ENCODE assay signal across 28 mouse cellular contexts in the genomic region with DNA sequence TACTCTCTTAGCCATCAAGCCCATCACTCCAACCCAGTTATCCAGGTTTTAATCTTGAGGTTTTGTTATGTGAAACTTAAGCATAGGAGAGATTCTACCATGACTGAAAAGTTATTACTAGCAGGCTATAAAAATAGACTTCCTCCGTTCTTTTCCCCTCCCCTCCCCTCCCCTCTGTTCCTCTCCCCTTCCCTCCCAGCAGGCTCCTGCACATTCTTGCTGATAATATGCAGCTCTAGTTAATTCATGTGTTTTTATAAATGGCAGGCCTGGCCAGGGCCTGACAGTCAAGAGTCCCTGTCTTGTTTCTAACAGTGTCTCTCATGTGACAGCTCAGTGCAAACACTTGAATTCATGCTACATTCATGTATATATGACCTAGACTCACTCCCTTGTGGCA. TPM values are rescaled to one million over a fixed set of nuclear protein-coding genes. Genes with fewer than 3 reads are reported as not detected.
DNase-seq lines count a peak whose midpoint lies in the region; ATAC-seq and TF ChIP-seq lines count a peak whose summit lies in the region.
"Had no signal": no experiment of that assay in that cellular context is flagged by ENCODE, and none has a peak within 500 bp of the region (broad histone marks: within the 10 kb centered on the region; RNA-seq: fewer than 3 reads in every experiment).

No protein-coding gene starts in this region.

- no peak for ATAC-seq in heart, embryonic 12.5 days (ENCODE audit: insufficient number of reproducible peaks, low FRiP score)
- peak; percentile 62 for ATAC-seq in heart, embryonic 15.5 days (replicated peaks; ENCODE audit: insufficient number of reproducible peaks, insufficient read depth, low FRiP score, low read depth)
- ATAC-seq: activated CD4-positive, CD25-positive, alpha-beta regulatory T cell, adult 4 months; forebrain, embryonic 15.5 days; hindbrain, embryonic 16.5 days; intestine, embryonic 15.5 days had no signal

- DNase-seq in gastrocnemius, adult 2 months: no peak
- DNase-seq in gastrocnemius, adult 8-10 months (ENCODE audit: low spot score in 2 of 2): no peak
- DNase-seq in heart, postnatal 10 days: no peak
- no peak for DNase-seq in heart, postnatal 36 days
- DNase-seq: adrenal gland, adult 8-10 months; adrenal gland, postnatal 25 days; cerebellum, adult 11-12 months; cerebellum, adult 8-10 months; cerebellum, postnatal 10 days; cerebellum, postnatal 36 days; embryo, embryonic 11 days; gastrocnemius, postnatal 14 days; heart, adult 18-20 months; kidney, adult 11 months; kidney, adult 8-10 months had no signal

- H3K9ac ChIP-seq in heart, embryonic 12.5 days: no peak overlapping the region
- H3K9ac ChIP-seq in heart, embryonic 15.5 days: no peak overlapping the region
- H3K9ac ChIP-seq: embryonic facial prominence, embryonic 13.5 days; forebrain, embryonic 12.5 days; forebrain, embryonic 15.5 days; hindbrain, embryonic 13.5 days; intestine, embryonic 15.5 days; kidney, embryonic 15.5 days had no signal

- H3K4me1 ChIP-seq in heart, embryonic 12.5 days (replicated peaks): peaks cover 31% of the 10 kb centered on the region
- peaks cover 21% of the 10 kb centered on the region for H3K4me1 ChIP-seq in heart, embryonic 15.5 days (replicated peaks)
- H3K4me1 ChIP-seq: embryonic facial prominence, embryonic 10.5 days; embryonic facial prominence, embryonic 13.5 days; forebrain, embryonic 12.5 days; forebrain, embryonic 15.5 days; hindbrain, embryonic 10.5 days; hindbrain, embryonic 13.5 days; intestine, embryonic 15.5 days; kidney, embryonic 15.5 days had no signal

- H3K27me3 ChIP-seq in heart, embryonic 12.5 days (replicated peaks): no peaks in the 10 kb centered on the region
- H3K27me3 ChIP-seq in heart, embryonic 15.5 days: no peaks in the 10 kb centered on the region
- H3K27me3 ChIP-seq: embryonic facial prominence, embryonic 13.5 days; forebrain, embryonic 12.5 days; forebrain, embryonic 15.5 days; hindbrain, embryonic 13.5 days; intestine, embryonic 15.5 days; kidney, embryonic 15.5 days had no signal

- TF ChIP-seq CTCF in gastrocnemius, adult 2 months (IDR thresholded peaks at IDR 0.05): no peak

- peak overlapping the region; percentile 73 for H3K27ac ChIP-seq in gastrocnemius, adult 2 months
- peak overlapping the region; percentile 89 for H3K27ac ChIP-seq in heart, embryonic 12.5 days (ENCODE audit: poor library complexity, severe bottlenecking)
- peak overlapping the region; percentile 76 for H3K27ac ChIP-seq in heart, embryonic 15.5 days
- H3K27ac ChIP-seq: embryonic facial prominence, embryonic 10.5 days; embryonic facial prominence, embryonic 13.5 days; forebrain, embryonic 12.5 days; forebrain, embryonic 15.5 days; hindbrain, embryonic 10.5 days; hindbrain, embryonic 13.5 days; intestine, embryonic 15.5 days; kidney, embryonic 15.5 days had no signal

- WGBS in heart, embryonic 12.5 days: 11% methylated on average over 1 of the region's 1 CpGs
- 30% methylated on average over 1 of the region's 1 CpGs for WGBS in heart, embryonic 15.5 days

- H3K9me3 ChIP-seq in heart, embryonic 12.5 days (replicated peaks): no peaks in the 10 kb centered on the region
- H3K9me3 ChIP-seq in heart, embryonic 15.5 days (replicated peaks): no peaks in the 10 kb centered on the region
- H3K9me3 ChIP-seq: embryonic facial prominence, embryonic 10.5 days; embryonic facial prominence, embryonic 13.5 days; forebrain, embryonic 12.5 days; forebrain, embryonic 15.5 days; hindbrain, embryonic 10.5 days; hindbrain, embryonic 13.5 days; intestine, embryonic 15.5 days; kidney, embryonic 15.5 days had no signal

- intact Hi-C loops in gastrocnemius, adult 2 months (cut with DNase I): loop anchor here (2.0 kb wide), 1 partner anchor 38 kb away; no protein-coding TSS in a partner anchor
- intact Hi-C loops in heart, postnatal 10 days (cut with DNase I): no loop called here
- intact Hi-C loops in heart, postnatal 36 days (cut with DNase I): no loop called here

- H3K36me3 ChIP-seq in heart, embryonic 12.5 days: peaks cover 85% of the 10 kb centered on the region
- peaks cover 54% of the 10 kb centered on the region for H3K36me3 ChIP-seq in heart, embryonic 15.5 days

- peak overlapping the region; percentile 39 for H3K4me2 ChIP-seq in heart, embryonic 12.5 days
- H3K4me2 ChIP-seq in heart, embryonic 15.5 days: 0 out of 2 replicates have a peak overlapping the region, but pooled peaks have one; percentile 16
- H3K4me2 ChIP-seq: embryonic facial prominence, embryonic 13.5 days; forebrain, embryonic 12.5 days; forebrain, embryonic 15.5 days; hindbrain, embryonic 13.5 days; intestine, embryonic 15.5 days; kidney, embryonic 15.5 days had no signal

- H3K4me3 ChIP-seq in gastrocnemius, adult 2 months: no peak overlapping the region
- no peak overlapping the region for H3K4me3 ChIP-seq in heart, embryonic 12.5 days
- H3K4me3 ChIP-seq in heart, embryonic 15.5 days: no peak overlapping the region
- H3K4me3 ChIP-seq: embryonic facial prominence, embryonic 10.5 days; embryonic facial prominence, embryonic 13.5 days; erythroblast, embryonic 14.5 days; forebrain, embryonic 12.5 days; forebrain, embryonic 15.5 days; hindbrain, embryonic 10.5 days; hindbrain, embryonic 13.5 days; intestine, embryonic 15.5 days; kidney, embryonic 15.5 days had no signal

RNA-seq across cellular contexts. Expression of gene Lamp1, which starts 11.5 kb away (rescaled TPM):
- total RNA-seq in gastrocnemius, adult 2 months (2021): 100 to 1,000 TPM; 378 to 400 TPM
- total RNA-seq in gastrocnemius, adult 8-10 months (2022): 100 to 1,000 TPM; 405 to 451 (median 426) TPM
- 364 and 372 TPM in 2 replicates for polyA plus RNA-seq in heart, embryonic 12.5 days (2016; fragmentation: Nextera tagmentation; extraction: Ambion mirVana)
- total RNA-seq in heart, postnatal 10 days (2021): 100 to 1,000 TPM; 310 to 323 TPM
- 285 and 316 TPM in 2 replicates for polyA plus RNA-seq in heart, embryonic 15.5 days (2015; fragmentation: Nextera tagmentation; extraction: Ambion mirVana)
- 100 to 1,000 TPM; 403 to 406 TPM for total RNA-seq in heart, postnatal 36 days (2021)

RNA-seq across cellular contexts. Expression of gene Grtp1, which starts 29.9 kb away (rescaled TPM):
- 10 to 100 TPM in 1 of 2 experiments, 1 to 10 TPM in 1; 9.7 to 20.6 TPM for total RNA-seq in gastrocnemius, adult 2 months (2021)
- 10 to 100 TPM in 3 of 4 experiments, 1 to 10 TPM in 1; 9.3 to 14.1 (median 11.8) TPM for total RNA-seq in gastrocnemius, adult 8-10 months (2022)
- 19.8 and 22.7 TPM in 2 replicates for polyA plus RNA-seq in heart, embryonic 12.5 days (2016; fragmentation: Nextera tagmentation; extraction: Ambion mirVana)
- 1 to 10 TPM; 2.5 to 2.6 TPM for total RNA-seq in heart, postnatal 10 days (2021)
- polyA plus RNA-seq in heart, embryonic 15.5 days (2015; fragmentation: Nextera tagmentation; extraction: Ambion mirVana): 12.5 and 13.6 TPM in 2 replicates
- total RNA-seq in heart, postnatal 36 days (2021): 1 to 10 TPM; 4.8 to 4.9 TPM
